In genomic region chr19:41980819-41981594, GRCm38 (mm10) we compare ENCODE assay signal across 7 mouse cellular contexts. TPM values are rescaled to one million over a fixed set of nuclear protein-coding genes. Genes with fewer than 3 reads are reported as not detected.
A peak's percentile ranks its signal among the peaks of the same experiment; 100 is the strongest.
DNase-seq lines count a peak whose midpoint lies in the region; ATAC-seq and TF ChIP-seq lines count a peak whose summit lies in the region.

Gene Mms19, minus strand, starts transcription at chr19:41981157.

- H3K4me1 ChIP-seq in intestine, postnatal 0 days (replicated peaks; ENCODE audit: control insufficient read depth, insufficient read depth, low read length): no peaks in the 10 kb centered on the region
- H3K4me1 ChIP-seq in midbrain, embryonic 12.5 days: peaks cover 12% of the 10 kb centered on the region
- H3K4me1 ChIP-seq in small intestine, adult 2 months (ENCODE audit: control insufficient read depth, insufficient read depth, insufficient read length, low read length): no peaks in the 10 kb centered on the region

- intact Hi-C loops in left cerebral cortex, postnatal 4 days (cut with DNase I): loop anchor here (5.0 kb wide), 1 partner anchor 41 kb away; no protein-coding TSS in a partner anchor

- peak; percentile 92 for TF ChIP-seq POLR2A in small intestine, adult 2 months (IDR thresholded peaks at IDR 0.05; ENCODE audit: low read depth, low read length)

- H3K9ac ChIP-seq in intestine, postnatal 0 days (ENCODE audit: low read depth, low read length): peak within 1 kb of the TSS; percentile 68
- H3K9ac ChIP-seq in midbrain, embryonic 12.5 days (replicated peaks): peak within 1 kb of the TSS; percentile 78

- TF ChIP-seq CTCF in intestine, postnatal 0 days (IDR thresholded peaks at IDR 0.05; ENCODE audit: low read depth): peak; percentile 50
- TF ChIP-seq CTCF in small intestine, adult 2 months (IDR thresholded peaks at IDR 0.05; ENCODE audit: extremely low read depth, insufficient read length, insufficient replicate concordance, low read depth, low read length): peak; percentile 30; the same call in 1 of the 2 replicates

- no peaks in the 10 kb centered on the region for H3K36me3 ChIP-seq in intestine, postnatal 0 days (ENCODE audit: control insufficient read depth, insufficient read depth)
- no peaks in the 10 kb centered on the region for H3K36me3 ChIP-seq in midbrain, embryonic 12.5 days
- no peaks in the 10 kb centered on the region for H3K36me3 ChIP-seq in small intestine, adult 2 months (ENCODE audit: control insufficient read depth, insufficient read depth, low read length)

- peak; percentile 99 for DNase-seq in adrenal gland, adult 8-10 months
- peak; percentile 99 for DNase-seq in embryo, embryonic 9.5 days (ENCODE audit: extremely low spot score)
- DNase-seq in gonadal fat pad, adult 2 months (ENCODE audit: low read depth): no peak
- DNase-seq in left cerebral cortex, postnatal 4 days: peak; percentile 99

- H3K4me3 ChIP-seq in intestine, postnatal 0 days (ENCODE audit: low read depth, low read length): peak within 1 kb of the TSS; percentile 61
- H3K4me3 ChIP-seq in midbrain, embryonic 12.5 days: peak within 1 kb of the TSS; percentile 63
- H3K4me3 ChIP-seq in small intestine, adult 2 months (ENCODE audit: low read depth, low read length): peak within 1 kb of the TSS; percentile 92

- peak; percentile 97 for ATAC-seq in intestine, postnatal 0 days
- peak; percentile 96 for ATAC-seq in midbrain, embryonic 12.5 days (ENCODE audit: low FRiP score, low read depth)

- H3K27me3 ChIP-seq in intestine, postnatal 0 days (replicated peaks; ENCODE audit: control insufficient read depth, insufficient read depth, low read length): no peaks in the 10 kb centered on the region
- peaks cover 19% of the 10 kb centered on the region for H3K27me3 ChIP-seq in midbrain, embryonic 12.5 days
- no peaks in the 10 kb centered on the region for H3K27me3 ChIP-seq in small intestine, adult 2 months (ENCODE audit: control insufficient read depth, insufficient read depth, low read length)

- H3K4me2 ChIP-seq in intestine, postnatal 0 days (replicated peaks; ENCODE audit: low read depth): peak within 1 kb of the TSS; percentile 96
- peak within 1 kb of the TSS; percentile 97 for H3K4me2 ChIP-seq in midbrain, embryonic 12.5 days (replicated peaks)

- under 1% methylated on average over 61 of the region's 68 CpGs for WGBS in intestine, postnatal 0 days
- WGBS in midbrain, embryonic 12.5 days: under 1% methylated on average over 61 of the region's 68 CpGs
- WGBS in small intestine, adult 2 months: under 1% methylated on average over 68 of the region's 68 CpGs

- H3K9me3 ChIP-seq in intestine, postnatal 0 days (ENCODE audit: control insufficient read depth): no peaks in the 10 kb centered on the region
- no peaks in the 10 kb centered on the region for H3K9me3 ChIP-seq in midbrain, embryonic 12.5 days

- H3K27ac ChIP-seq in intestine, postnatal 0 days (ENCODE audit: low read depth, low read length): peak within 1 kb of the TSS; percentile 65
- H3K27ac ChIP-seq in midbrain, embryonic 12.5 days (replicated peaks): peak within 1 kb of the TSS; percentile 71
- peak within 1 kb of the TSS; percentile 70 for H3K27ac ChIP-seq in small intestine, adult 2 months (ENCODE audit: insufficient read depth, low read depth, low read length)

RNA-seq across cellular contexts. Expression of gene Mms19, which starts in this region (rescaled TPM):
- total RNA-seq in adrenal gland, adult 8-10 months (2022): 10 to 100 TPM; 25.4 to 36.3 (median 29.7) TPM
- 51.4 and 73.4 TPM in 2 replicates for polyA plus RNA-seq in gonadal fat pad, adult 2 months (2012; rRNA removed)
- polyA plus RNA-seq in intestine, postnatal 0 days (2015; fragmentation: Nextera tagmentation; extraction: Ambion mirVana): 9.6 and 14.1 TPM in 2 replicates
- total RNA-seq in left cerebral cortex, postnatal 4 days (2021): 10 to 100 TPM; 38.4 to 51.1 TPM
- 35.5 and 37.8 TPM in 2 replicates for polyA plus RNA-seq in midbrain, embryonic 12.5 days (2016; fragmentation: Nextera tagmentation; extraction: Ambion mirVana)
- polyA plus RNA-seq in small intestine, adult 2 months (2012; rRNA removed): 17.4 and 33.0 TPM in 2 replicates
